Mouse (Mus musculus): ENCODE measurements around the gene Plekha7. TPM values are rescaled to one million over a fixed set of nuclear protein-coding genes. Genes with fewer than 3 reads are reported as not detected.

Plekha7 gene
- polyA plus RNA-seq, 1 experiment from 2014 or later, result 0.23 TPM

GRCm38 (mm10) chr7:116186156-116186555 is 122.0 kb downstream of the Plekha7 start:
- H3K79me2 ChIP-seq (ENCODE audit: inconsistent target), result no peaks in the 10 kb centered on the region
- WGBS (ENCODE audit: missing documents), result 92% methylated on average over 5 of the region's 5 CpGs
- H3K27ac ChIP-seq, result no peak overlapping the region
- no peaks in the 10 kb centered on the region for H3K36me3 ChIP-seq (ENCODE audit: inconsistent target)
- H3K4me3 ChIP-seq (ENCODE audit: inconsistent target), result no peak overlapping the region

GRCm38 (mm10) chr7:116184358-116185057 is 123.7 kb downstream of the Plekha7 start:
- H3K4me3 ChIP-seq (ENCODE audit: inconsistent target), result no peak overlapping the region
- 93% methylated on average over 11 of the region's 11 CpGs for WGBS (ENCODE audit: missing documents)
- H3K27ac ChIP-seq, result no peak overlapping the region
- H3K36me3 ChIP-seq (ENCODE audit: inconsistent target), result no peaks in the 10 kb centered on the region
- no peaks in the 10 kb centered on the region for H3K79me2 ChIP-seq (ENCODE audit: inconsistent target)

GRCm38 (mm10) chr7:116182451-116182850 is 125.7 kb downstream of the Plekha7 start:
- H3K36me3 ChIP-seq (ENCODE audit: inconsistent target), result no peaks in the 10 kb centered on the region
- no peak overlapping the region for H3K27ac ChIP-seq
- H3K79me2 ChIP-seq (ENCODE audit: inconsistent target), result no peaks in the 10 kb centered on the region
- no peak overlapping the region for H3K4me3 ChIP-seq (ENCODE audit: inconsistent target)
- WGBS (ENCODE audit: missing documents), result 89% methylated on average over 1 of the region's 1 CpGs

GRCm38 (mm10) chr7:116181444-116181946 is 126.7 kb downstream of the Plekha7 start:
- 93% methylated on average over 5 of the region's 5 CpGs for WGBS (ENCODE audit: missing documents)
- Histone ChIP-seq H3K79me2 (ENCODE audit: inconsistent target) (no peaks in the 10 kb centered on the region), H3K27ac (no peak overlapping the region), H3K4me3 (ENCODE audit: inconsistent target) (no peak overlapping the region), H3K36me3 (ENCODE audit: inconsistent target) (no peaks in the 10 kb centered on the region)

GRCm38 (mm10) chr7:116178916-116179315 is 129.3 kb downstream of the Plekha7 start:
- H3K79me2 ChIP-seq (ENCODE audit: inconsistent target), result no peaks in the 10 kb centered on the region
- 94% methylated on average over 3 of the region's 3 CpGs for WGBS (ENCODE audit: missing documents)

GRCm38 (mm10) chr7:116172774-116173173 is 135.4 kb downstream of the Plekha7 start:
- 87% methylated on average over 10 of the region's 10 CpGs for WGBS (ENCODE audit: missing documents)
- Histone ChIP-seq H3K36me3 (ENCODE audit: inconsistent target) (no peaks in the 10 kb centered on the region), H3K4me3 (ENCODE audit: inconsistent target) (no peak overlapping the region), H3K79me2 (ENCODE audit: inconsistent target) (no peaks in the 10 kb centered on the region), H3K27ac (no peak overlapping the region)

More at GRCm38 (mm10) chr7:116178916-116179315, 129.3 kb downstream of the Plekha7 start:
- Histone ChIP-seq H3K36me3 (ENCODE audit: inconsistent target) (no peaks in the 10 kb centered on the region), H3K27ac (no peak overlapping the region), H3K4me3 (ENCODE audit: inconsistent target) (no peak overlapping the region)

GRCm38 (mm10) chr7:116169426-116169825 is 138.8 kb downstream of the Plekha7 start:
- 88% methylated on average over 4 of the region's 4 CpGs for WGBS (ENCODE audit: missing documents)
- no peak overlapping the region for H3K4me3 ChIP-seq (ENCODE audit: inconsistent target)
- H3K36me3 ChIP-seq (ENCODE audit: inconsistent target), result no peaks in the 10 kb centered on the region
- no peaks in the 10 kb centered on the region for H3K79me2 ChIP-seq (ENCODE audit: inconsistent target)
- H3K27ac ChIP-seq, result no peak overlapping the region

- no peak overlapping the region for H3K27ac ChIP-seq
- H3K79me2 ChIP-seq (ENCODE audit: inconsistent target), result no peaks in the 10 kb centered on the region
- H3K36me3 ChIP-seq (ENCODE audit: inconsistent target), result no peaks in the 10 kb centered on the region
- H3K4me3 ChIP-seq (ENCODE audit: inconsistent target), result no peak overlapping the region
- 68% methylated on average over 7 of the region's 7 CpGs for WGBS (ENCODE audit: missing documents)
Observed at GRCm38 (mm10) chr7:116168224-116168623, 140.0 kb downstream of the Plekha7 start.

- WGBS (ENCODE audit: missing documents), result 86% methylated on average over 12 of the region's 12 CpGs
- no peak overlapping the region for H3K27ac ChIP-seq
- no peak overlapping the region for H3K4me3 ChIP-seq (ENCODE audit: inconsistent target)
- H3K36me3 ChIP-seq (ENCODE audit: inconsistent target), result no peaks in the 10 kb centered on the region
- H3K79me2 ChIP-seq (ENCODE audit: inconsistent target), result no peaks in the 10 kb centered on the region
Observed at GRCm38 (mm10) chr7:116164232-116164631, 143.9 kb downstream of the Plekha7 start.

GRCm38 (mm10) chr7:116161544-116161943 is 146.6 kb downstream of the Plekha7 start:
- H3K79me2 ChIP-seq (ENCODE audit: inconsistent target), result no peaks in the 10 kb centered on the region
- no peaks in the 10 kb centered on the region for H3K36me3 ChIP-seq (ENCODE audit: inconsistent target)
- 20% methylated on average over 5 of the region's 5 CpGs for WGBS (ENCODE audit: missing documents)
- H3K4me3 ChIP-seq (ENCODE audit: inconsistent target), result no peak overlapping the region
- H3K27ac ChIP-seq, result no peak overlapping the region

- WGBS (ENCODE audit: missing documents), result 92% methylated on average over 10 of the region's 14 CpGs
Observed at GRCm38 (mm10) chr7:116156894-116157143, 151.4 kb downstream of the Plekha7 start.

GRCm38 (mm10) chr7:116156072-116156893 is 151.9 kb downstream of the Plekha7 start:
- no peaks in the 10 kb centered on the region for H3K79me2 ChIP-seq (ENCODE audit: inconsistent target)
- H3K27ac ChIP-seq, result no peak overlapping the region
- H3K4me3 ChIP-seq (ENCODE audit: inconsistent target), result no peak overlapping the region
- 84% methylated on average over 17 of the region's 17 CpGs for WGBS (ENCODE audit: missing documents)
- H3K36me3 ChIP-seq (ENCODE audit: inconsistent target), result no peaks in the 10 kb centered on the region

More at GRCm38 (mm10) chr7:116156894-116157143, 151.4 kb downstream of the Plekha7 start:
- H3K4me3 ChIP-seq (ENCODE audit: inconsistent target), result no peak overlapping the region
- no peak overlapping the region for H3K27ac ChIP-seq
- H3K36me3 ChIP-seq (ENCODE audit: inconsistent target), result no peaks in the 10 kb centered on the region
- no peaks in the 10 kb centered on the region for H3K79me2 ChIP-seq (ENCODE audit: inconsistent target)

- WGBS (ENCODE audit: missing documents), result 0% methylated on average over 2 of the region's 2 CpGs
- H3K27ac ChIP-seq, result no peak overlapping the region
- H3K79me2 ChIP-seq (ENCODE audit: inconsistent target), result no peaks in the 10 kb centered on the region
- no peak overlapping the region for H3K4me3 ChIP-seq (ENCODE audit: inconsistent target)
- no peaks in the 10 kb centered on the region for H3K36me3 ChIP-seq (ENCODE audit: inconsistent target)
Observed at GRCm38 (mm10) chr7:116153781-116154368, 154.3 kb downstream of the Plekha7 start.

GRCm38 (mm10) chr7:116149568-116149967 is 158.6 kb downstream of the Plekha7 start:
- no peak overlapping the region for H3K4me3 ChIP-seq (ENCODE audit: inconsistent target)

GRCm38 (mm10) chr7:116147114-116147513 is 161.1 kb downstream of the Plekha7 start:
- Histone ChIP-seq H3K79me2 (ENCODE audit: inconsistent target) (no peaks in the 10 kb centered on the region), H3K27ac (no peak overlapping the region), H3K4me3 (ENCODE audit: inconsistent target) (no peak overlapping the region), H3K36me3 (ENCODE audit: inconsistent target) (no peaks in the 10 kb centered on the region)
- 88% methylated on average over 2 of the region's 2 CpGs for WGBS (ENCODE audit: missing documents)

More at GRCm38 (mm10) chr7:116149568-116149967, 158.6 kb downstream of the Plekha7 start:
- 18% methylated on average over 4 of the region's 4 CpGs for WGBS (ENCODE audit: missing documents)
- H3K36me3 ChIP-seq (ENCODE audit: inconsistent target), result no peaks in the 10 kb centered on the region
- H3K79me2 ChIP-seq (ENCODE audit: inconsistent target), result no peaks in the 10 kb centered on the region
- no peak overlapping the region for H3K27ac ChIP-seq
